Mouse (Mus musculus): Measurements from ENCODE around the gene Chrnd.
A peak's percentile ranks its signal among the peaks of the same experiment; 100 is the strongest.

GRCm38 (mm10) chr1:87187037-87187355, 3.4 kb upstream of the Chrnd start:
- TF ChIP-seq CTCF (conservative IDR thresholded peaks at IDR 0.05; ENCODE audit: low read length) (peak; percentile 93), NANOG (IDR thresholded peaks at IDR 0.05; ENCODE audit: borderline replicate concordance, low read length) (no peak)
